Mouse (Mus musculus) testis, adult 2 months (tissue): ENCODE measurements around the gene Adcy1.

Experiments
- CTCF ChIP-seq: fragments of 200-500 bp; IDR thresholded peaks from 2 replicates; pipeline ENCODE4 v1.5.1; 2012; ENCODE audit warnings: low read depth, mild to moderate bottlenecking, inconsistent platforms, low read length, moderate library complexity; ENCODE audit not compliant: control insufficient read depth, insufficient read depth, insufficient replicate concordance
- POLR2A ChIP-seq: fragments of 200-500 bp; IDR thresholded peaks from 2 replicates; pipeline ENCODE4 v1.6.1; 2012; ENCODE audit warnings: low read depth, mild to moderate bottlenecking, inconsistent platforms, low read length, moderate library complexity; ENCODE audit not compliant: control insufficient read depth

DNA sequence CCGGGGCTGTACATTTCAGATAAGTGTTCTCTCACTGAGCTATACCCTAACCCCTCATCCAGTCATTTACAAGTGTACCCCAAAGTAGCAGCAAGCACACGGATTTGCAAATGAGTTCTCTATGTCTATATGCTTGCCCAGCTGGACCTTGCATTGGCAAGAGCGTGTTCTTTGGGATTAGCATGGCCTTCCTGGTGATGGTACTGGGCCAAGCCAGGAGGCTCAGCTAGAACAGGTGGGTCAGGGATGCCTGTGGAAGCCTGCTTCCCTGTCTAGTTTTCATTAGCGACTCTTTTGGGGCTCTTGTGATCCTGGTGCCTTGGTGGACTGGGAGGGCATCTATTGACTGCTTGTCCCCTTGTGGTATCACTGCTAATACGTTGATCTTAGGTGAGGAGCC is 21.9 kb downstream of the Adcy1 start:
- TF ChIP-seq CTCF (no peak), POLR2A (no peak)
